Mouse (Mus musculus): ENCODE results near the gene Ntpcr. TPM values are rescaled to one million over a fixed set of nuclear protein-coding genes. Genes with fewer than 3 reads are reported as not detected.

Gene Ntpcr
- polyA plus RNA-seq, 1 experiment, result 11.5 TPM

DNA sequence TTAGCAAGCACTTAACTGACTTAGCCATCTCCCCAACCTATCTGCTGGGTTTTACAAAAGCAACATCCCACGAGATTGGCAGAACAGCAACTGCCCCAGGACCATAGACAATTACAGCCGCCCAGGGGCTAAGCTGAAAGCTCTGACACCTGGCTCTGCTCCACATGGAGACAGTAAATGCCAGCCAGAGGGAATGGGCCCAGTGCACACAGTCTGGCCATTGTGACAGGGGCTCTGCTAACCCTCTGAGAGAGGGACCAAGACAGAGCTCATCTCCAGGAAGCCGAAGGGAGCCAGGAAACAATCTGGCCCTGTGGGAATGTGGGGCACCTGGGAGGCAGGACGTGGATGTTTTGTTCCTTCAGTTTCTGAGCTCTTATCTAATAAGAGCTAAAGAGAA, 13.6 kb upstream of the Ntpcr start:
- TF ChIP-seq POLR2A (IDR thresholded peaks at IDR 0.05; ENCODE audit: borderline replicate concordance, control insufficient read depth, low read depth, low read length) (no peak), CTCF (IDR thresholded peaks at IDR 0.05; ENCODE audit: control insufficient read depth, insufficient read depth, low read length) (no peak)
- WGBS, result 63% methylated on average over 4 of the region's 4 CpGs
- no peak overlapping the region for H3K27ac ChIP-seq (ENCODE audit: control insufficient read depth, insufficient read depth, low read depth, low read length, poor library complexity)
- no peaks in the 10 kb centered on the region for H3K4me1 ChIP-seq (ENCODE audit: control insufficient read depth, insufficient read depth, low read length)
- no peak overlapping the region for H3K4me3 ChIP-seq (replicated peaks; ENCODE audit: control insufficient read depth, low read depth, low read length)

DNA sequence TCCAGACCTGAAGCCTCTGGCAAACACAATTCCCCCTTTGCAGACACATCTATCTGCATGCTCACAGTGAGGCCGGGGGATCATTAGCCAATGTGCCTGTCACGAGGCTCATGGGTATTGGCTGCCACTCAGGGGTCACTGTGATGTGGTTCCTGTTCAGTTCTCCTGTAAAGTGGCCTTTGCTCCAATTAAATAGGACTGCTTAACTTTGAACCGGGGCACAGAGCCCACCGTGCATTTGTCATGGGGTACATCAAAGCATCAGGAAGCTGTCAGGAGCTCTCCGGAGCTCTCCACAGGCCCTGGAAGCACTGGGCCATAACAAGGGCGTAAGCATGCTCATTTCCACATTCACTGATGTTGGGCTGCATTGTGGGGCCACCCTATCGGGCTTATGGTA, 13.2 kb upstream of the Ntpcr start:
- TF ChIP-seq CTCF (IDR thresholded peaks at IDR 0.05; ENCODE audit: control insufficient read depth, insufficient read depth, low read length) (no peak), POLR2A (IDR thresholded peaks at IDR 0.05; ENCODE audit: borderline replicate concordance, control insufficient read depth, low read depth, low read length) (no peak)
- Histone ChIP-seq H3K4me3 (replicated peaks; ENCODE audit: control insufficient read depth, low read depth, low read length) (no peak overlapping the region), H3K27ac (ENCODE audit: control insufficient read depth, insufficient read depth, low read depth, low read length, poor library complexity) (no peak overlapping the region), H3K4me1 (ENCODE audit: control insufficient read depth, insufficient read depth, low read length) (no peaks in the 10 kb centered on the region)
- WGBS, result 69% methylated on average over 7 of the region's 7 CpGs

DNA sequence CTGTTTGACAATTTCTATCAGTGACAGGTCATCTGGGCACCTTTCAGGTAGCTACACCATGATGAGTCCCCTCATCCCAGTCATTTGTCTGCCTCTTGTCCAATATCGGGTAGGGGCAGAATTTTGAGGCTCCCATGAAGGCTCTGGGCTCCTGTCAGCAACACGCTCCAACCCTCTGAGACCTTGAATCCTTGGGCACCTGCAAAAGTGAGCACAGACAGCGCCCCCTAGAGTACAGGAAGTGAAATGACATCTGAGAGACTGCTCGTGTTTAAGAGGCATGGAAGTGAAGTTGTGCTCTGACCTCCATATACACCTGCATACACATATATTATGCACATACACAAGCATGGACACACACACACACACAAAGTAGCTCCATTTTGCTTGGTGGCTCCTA, 10.8 kb upstream of the Ntpcr start:
- TF ChIP-seq CTCF (IDR thresholded peaks at IDR 0.05; ENCODE audit: control insufficient read depth, insufficient read depth, low read length) (peak; percentile 46; the same call in 1 of the 2 replicates), POLR2A (IDR thresholded peaks at IDR 0.05; ENCODE audit: borderline replicate concordance, control insufficient read depth, low read depth, low read length) (no peak)
- WGBS, result 62% methylated on average over 4 of the region's 4 CpGs
- H3K27ac ChIP-seq (ENCODE audit: control insufficient read depth, insufficient read depth, low read depth, low read length, poor library complexity), result no peak overlapping the region
- H3K4me1 ChIP-seq (ENCODE audit: control insufficient read depth, insufficient read depth, low read length), result no peaks in the 10 kb centered on the region
- no peak overlapping the region for H3K4me3 ChIP-seq (replicated peaks; ENCODE audit: control insufficient read depth, low read depth, low read length)

DNA sequence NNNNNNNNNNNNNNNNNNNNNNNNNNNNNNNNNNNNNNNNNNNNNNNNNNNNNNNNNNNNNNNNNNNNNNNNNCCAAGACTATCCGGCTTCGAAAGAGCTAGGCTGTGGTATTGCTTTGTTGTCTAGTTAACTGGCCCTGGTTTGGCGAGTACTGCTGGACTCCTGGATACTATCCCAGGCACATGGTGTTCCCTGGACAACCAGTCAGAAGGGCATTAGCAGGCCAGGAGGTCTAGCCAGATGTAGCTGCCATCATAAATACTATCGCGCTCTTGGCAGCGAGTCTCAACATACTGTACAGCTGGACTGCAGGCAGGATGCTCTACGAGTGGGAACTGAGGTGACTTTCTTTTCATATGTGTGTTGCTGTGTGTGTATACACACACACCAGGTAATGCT, 7.1 kb upstream of the Ntpcr start:
- Histone ChIP-seq H3K27ac (ENCODE audit: control insufficient read depth, insufficient read depth, low read depth, low read length, poor library complexity) (no peak overlapping the region), H3K4me3 (replicated peaks; ENCODE audit: control insufficient read depth, low read depth, low read length) (no peak overlapping the region), H3K4me1 (ENCODE audit: control insufficient read depth, insufficient read depth, low read length) (peaks cover 5% of the 10 kb centered on the region; the same call in 1 of the 2 replicates)
- TF ChIP-seq CTCF (IDR thresholded peaks at IDR 0.05; ENCODE audit: control insufficient read depth, insufficient read depth, low read length), result no peak
- no peak for TF ChIP-seq POLR2A (IDR thresholded peaks at IDR 0.05; ENCODE audit: borderline replicate concordance, control insufficient read depth, low read depth, low read length)
- WGBS, result 90% methylated on average over 7 of the region's 7 CpGs

DNA sequence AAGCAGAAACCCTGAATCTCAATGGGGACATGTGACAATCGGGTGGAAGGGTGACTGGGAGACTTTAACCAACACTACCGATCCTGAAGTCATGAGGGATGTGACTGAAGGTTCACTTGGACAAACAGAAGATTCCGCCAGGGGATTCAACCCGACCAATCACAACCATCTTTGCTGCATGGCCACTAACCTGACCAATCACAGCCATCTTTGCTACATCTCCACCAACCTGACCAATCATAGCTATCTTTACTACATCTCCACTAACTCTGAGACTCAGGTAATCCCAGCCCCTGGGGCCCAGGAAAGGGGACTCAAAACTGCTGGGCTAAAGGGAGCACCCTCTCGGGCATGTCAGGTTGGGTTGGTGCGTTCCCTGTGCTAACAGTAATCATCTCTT, 6.3 kb upstream of the Ntpcr start:
- Histone ChIP-seq H3K27ac (ENCODE audit: control insufficient read depth, insufficient read depth, low read depth, low read length, poor library complexity) (no peak overlapping the region), H3K4me3 (replicated peaks; ENCODE audit: control insufficient read depth, low read depth, low read length) (no peak overlapping the region), H3K4me1 (ENCODE audit: control insufficient read depth, insufficient read depth, low read length) (peaks cover 5% of the 10 kb centered on the region; the same call in 1 of the 2 replicates)
- WGBS, result 88% methylated on average over 6 of the region's 6 CpGs
- no peak for TF ChIP-seq CTCF (IDR thresholded peaks at IDR 0.05; ENCODE audit: control insufficient read depth, insufficient read depth, low read length)
- no peak for TF ChIP-seq POLR2A (IDR thresholded peaks at IDR 0.05; ENCODE audit: borderline replicate concordance, control insufficient read depth, low read depth, low read length)

DNA sequence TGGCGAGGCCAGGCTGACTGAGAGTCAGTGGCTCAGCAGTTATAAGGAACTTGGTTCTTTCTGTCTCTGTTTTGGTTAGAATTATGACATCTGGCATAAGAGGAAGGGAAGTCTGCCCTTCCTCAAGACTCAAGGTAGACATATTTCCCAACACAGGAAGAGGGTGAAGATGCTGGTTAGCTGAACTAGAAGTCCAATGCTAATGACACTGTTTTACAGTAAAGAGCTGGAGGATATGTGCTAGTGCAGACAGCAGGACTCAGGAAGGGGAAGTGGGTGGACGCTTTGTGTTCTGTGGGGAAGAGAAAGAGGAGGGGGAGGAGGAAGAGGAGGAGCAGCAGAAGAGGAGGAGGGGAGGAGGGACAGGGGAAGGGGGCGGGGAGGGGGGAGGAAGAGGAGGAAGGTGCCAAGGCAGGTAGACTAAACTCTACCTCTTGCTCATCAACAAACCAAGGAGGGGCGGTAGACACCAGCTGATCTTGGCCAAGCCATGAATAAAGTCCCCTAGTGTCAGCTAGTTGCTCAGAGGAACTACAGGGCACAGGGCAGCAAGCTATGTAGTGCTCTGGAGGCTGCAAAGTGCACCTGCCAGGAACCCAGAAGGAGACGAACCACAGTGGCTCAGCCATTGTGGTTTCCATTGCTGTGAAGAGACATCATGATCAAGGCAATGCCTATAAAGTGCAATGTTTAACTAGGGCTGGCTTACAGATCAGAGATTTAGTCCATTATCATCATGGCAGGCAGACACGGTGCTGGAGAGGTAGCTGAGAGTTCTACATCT, 4.5 kb upstream of the Ntpcr start:
- TF ChIP-seq CTCF (IDR thresholded peaks at IDR 0.05; ENCODE audit: control insufficient read depth, insufficient read depth, low read length), result no peak; the same call in 1 of the 2 replicates
- TF ChIP-seq POLR2A (IDR thresholded peaks at IDR 0.05; ENCODE audit: borderline replicate concordance, control insufficient read depth, low read depth, low read length), result no peak
- peaks cover 5% of the 10 kb centered on the region; the same call in 1 of the 2 replicates for H3K4me1 ChIP-seq (ENCODE audit: control insufficient read depth, insufficient read depth, low read length)
- H3K4me3 ChIP-seq (replicated peaks; ENCODE audit: control insufficient read depth, low read depth, low read length), result no peak overlapping the region
- H3K27ac ChIP-seq (ENCODE audit: control insufficient read depth, insufficient read depth, low read depth, low read length, poor library complexity), result peak overlapping the region; percentile 90
- 4% methylated on average over 6 of the region's 6 CpGs for WGBS

DNA sequence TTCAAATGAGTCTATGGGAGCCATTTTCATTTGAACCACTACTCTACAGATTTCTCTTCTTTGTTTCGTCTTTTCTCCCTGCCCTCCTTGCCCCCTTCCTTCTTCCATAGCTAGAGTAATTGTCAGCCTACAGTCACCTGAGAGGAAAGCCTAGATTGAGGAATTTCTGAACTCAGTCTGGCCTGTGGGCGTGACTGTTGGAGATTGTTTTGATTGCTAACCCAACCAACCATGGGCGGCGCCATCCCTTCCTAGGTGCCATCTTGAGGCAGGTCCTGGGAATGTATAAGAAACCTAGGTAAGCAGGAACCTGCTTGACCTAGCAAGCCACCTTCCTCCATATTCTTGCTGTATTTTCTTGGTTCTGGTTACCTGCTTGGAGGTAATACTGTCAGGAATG, 3.6 kb upstream of the Ntpcr start:
- WGBS, result 78% methylated on average over 4 of the region's 4 CpGs
- H3K4me3 ChIP-seq (replicated peaks; ENCODE audit: control insufficient read depth, low read depth, low read length), result no peak overlapping the region

DNA sequence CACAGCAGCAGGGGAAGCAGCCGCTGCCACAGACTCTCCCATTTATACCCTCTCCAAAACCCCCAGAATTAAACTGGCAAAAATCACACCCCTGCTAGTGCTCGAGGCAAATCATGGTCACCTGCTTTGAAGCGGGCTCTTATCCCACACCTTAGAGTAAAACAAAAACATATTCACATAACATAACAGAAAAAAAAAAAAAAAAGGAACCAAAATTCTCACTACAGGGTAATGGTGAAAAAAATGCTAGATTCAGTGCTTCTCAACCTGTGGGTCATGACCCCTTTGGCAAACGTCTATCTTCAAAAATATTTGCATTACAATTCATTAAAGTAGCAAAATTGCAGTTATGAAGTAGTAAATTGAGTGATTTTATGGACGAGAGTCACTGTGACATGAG, 2.8 kb upstream of the Ntpcr start:
- 46% methylated on average over 5 of the region's 5 CpGs for WGBS
- peaks cover 5% of the 10 kb centered on the region; the same call in 1 of the 2 replicates for H3K4me1 ChIP-seq (ENCODE audit: control insufficient read depth, insufficient read depth, low read length)
- H3K27ac ChIP-seq (ENCODE audit: control insufficient read depth, insufficient read depth, low read depth, low read length, poor library complexity), result no peak overlapping the region
- TF ChIP-seq CTCF (IDR thresholded peaks at IDR 0.05; ENCODE audit: control insufficient read depth, insufficient read depth, low read length) (no peak), POLR2A (IDR thresholded peaks at IDR 0.05; ENCODE audit: borderline replicate concordance, control insufficient read depth, low read depth, low read length) (no peak)
- H3K4me3 ChIP-seq (replicated peaks; ENCODE audit: control insufficient read depth, low read depth, low read length), result no peak overlapping the region

More for the DNA sequence above, 3.6 kb upstream of the Ntpcr start:
- TF ChIP-seq CTCF (IDR thresholded peaks at IDR 0.05; ENCODE audit: control insufficient read depth, insufficient read depth, low read length) (no peak), POLR2A (IDR thresholded peaks at IDR 0.05; ENCODE audit: borderline replicate concordance, control insufficient read depth, low read depth, low read length) (no peak)
- peaks cover 5% of the 10 kb centered on the region; the same call in 1 of the 2 replicates for H3K4me1 ChIP-seq (ENCODE audit: control insufficient read depth, insufficient read depth, low read length)
- H3K27ac ChIP-seq (ENCODE audit: control insufficient read depth, insufficient read depth, low read depth, low read length, poor library complexity), result peak overlapping the region; percentile 28; the same call in 1 of the 2 replicates
